Mouse (Mus musculus): ENCODE measurements at regions not wholly inside any gene's neighbourhood (a gene's known extent, or its start where the extent isn't known, plus 50 kb on each side); places are given as distances from the start of the nearest gene placed in this dataset.
A peak's percentile ranks its signal among the peaks of the same experiment; 100 is the strongest.

DNA sequence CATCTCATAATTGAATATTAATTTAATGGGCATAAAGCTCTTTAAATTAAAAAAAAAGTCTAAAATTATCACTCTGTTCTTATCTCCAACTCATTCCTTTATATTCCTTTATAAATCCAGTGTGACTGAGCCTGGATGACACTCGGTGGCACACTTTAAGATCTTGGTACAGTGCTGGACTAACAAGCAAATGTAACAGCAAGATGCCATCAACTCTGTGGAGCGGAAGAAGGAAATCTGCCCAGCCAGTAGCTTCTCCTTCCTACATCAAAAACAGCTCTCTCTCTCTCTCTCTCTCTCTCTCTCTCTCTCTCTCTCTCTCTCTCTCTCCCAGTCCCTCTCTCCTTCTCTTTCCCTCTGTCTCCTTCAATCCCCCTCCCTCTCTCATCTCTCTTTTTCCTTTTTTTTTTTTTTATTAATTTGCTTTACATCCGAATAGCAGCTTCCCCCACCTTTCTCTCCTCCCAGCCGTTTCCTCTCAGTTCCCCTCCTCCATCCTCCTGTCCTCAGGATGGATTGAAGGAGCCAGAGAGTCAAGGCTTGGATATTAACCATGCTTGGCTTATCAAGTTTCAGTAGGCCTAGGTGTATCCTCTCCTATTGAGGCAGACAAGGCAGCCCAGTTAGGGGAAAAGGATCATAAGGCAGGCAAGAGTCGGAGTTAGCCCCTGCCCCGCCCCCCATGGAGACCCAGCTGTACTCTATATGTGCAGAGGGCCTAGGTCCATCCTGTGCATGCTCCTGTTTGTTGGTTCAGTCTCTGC, 130.4 kb upstream of the Tmtc2 start:
- DNase-seq, result no peak

DNA sequence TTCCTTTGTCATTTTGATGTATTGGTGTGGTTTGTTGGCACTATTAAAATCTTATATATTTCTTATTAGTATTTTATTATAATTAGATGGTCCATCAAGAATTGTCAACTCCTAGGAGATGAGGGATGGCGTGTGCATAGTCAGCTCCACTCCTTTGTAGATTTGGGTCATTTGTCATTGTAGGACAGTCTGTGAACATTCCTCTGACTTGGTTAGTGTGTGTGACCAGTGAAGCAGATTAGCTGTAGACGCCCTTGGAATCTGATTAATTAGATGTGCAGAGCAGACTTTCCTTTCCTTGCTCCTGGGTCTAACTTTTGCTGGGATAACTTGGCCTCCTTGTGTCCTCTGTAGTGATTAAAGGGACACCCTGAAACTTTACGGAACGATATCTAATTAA, 118.9 kb upstream of the Tmtc2 start:
- no peak for DNase-seq

DNA sequence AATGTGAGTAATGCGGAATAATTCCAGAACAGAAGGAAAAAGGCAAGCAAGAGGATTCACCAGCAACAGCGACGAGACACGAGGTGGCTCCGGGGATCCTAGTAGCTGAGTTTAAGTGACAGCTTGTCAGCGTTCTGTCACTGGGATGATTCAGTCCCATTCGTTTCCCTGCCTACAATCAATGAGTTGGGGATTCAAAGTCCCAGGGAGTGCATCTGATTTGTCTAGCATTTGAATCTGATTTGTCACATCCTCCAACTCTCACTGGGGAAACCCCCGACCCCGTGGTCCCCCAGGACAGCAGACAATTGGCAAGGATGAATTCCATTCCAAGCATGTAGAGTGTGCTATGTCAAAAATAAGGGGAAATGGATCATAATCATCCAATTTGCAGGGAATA, 115.1 kb upstream of the Tmtc2 start:
- no peak for DNase-seq

DNA sequence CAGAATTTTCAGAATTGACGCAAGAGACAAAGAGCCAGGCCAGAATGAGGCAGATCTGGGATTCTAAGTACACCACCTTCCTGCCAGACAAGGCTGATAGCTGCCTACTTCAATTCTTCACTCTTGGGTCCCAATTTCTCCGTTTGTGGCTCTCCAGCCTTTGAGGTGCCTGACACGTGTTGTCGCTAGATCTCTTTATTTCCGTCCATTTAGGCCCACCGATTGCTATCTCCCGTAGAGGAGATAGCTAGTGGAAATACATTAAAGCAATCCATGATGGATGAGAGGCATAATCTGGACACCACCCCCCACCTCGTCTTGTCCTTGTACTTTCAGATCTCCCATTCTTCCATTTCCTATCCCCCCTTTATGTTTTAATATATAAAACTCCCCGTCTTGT, 114.6 kb upstream of the Tmtc2 start:
- no peak for DNase-seq

DNA sequence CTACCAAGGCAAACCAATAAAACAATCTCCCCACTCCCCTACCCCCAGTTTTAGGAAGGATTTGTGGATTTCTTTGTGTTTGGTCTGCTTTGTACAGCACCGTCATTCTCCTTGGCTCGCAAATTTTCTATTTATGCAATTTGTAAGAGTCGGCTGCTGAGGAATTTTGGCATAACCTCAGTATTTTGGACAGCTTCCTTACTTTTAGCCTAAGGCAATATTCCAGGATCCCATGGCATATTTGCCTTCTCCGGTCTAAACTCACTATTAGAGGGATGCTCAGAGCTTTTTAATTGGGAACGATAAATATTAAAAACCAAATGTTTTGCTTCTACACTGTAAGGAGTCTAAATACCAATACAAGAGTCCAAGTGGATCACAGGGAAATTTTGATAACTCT, 112.6 kb upstream of the Tmtc2 start:
- DNase-seq, result peak in 1 of 2 experiments; percentile 0

DNA sequence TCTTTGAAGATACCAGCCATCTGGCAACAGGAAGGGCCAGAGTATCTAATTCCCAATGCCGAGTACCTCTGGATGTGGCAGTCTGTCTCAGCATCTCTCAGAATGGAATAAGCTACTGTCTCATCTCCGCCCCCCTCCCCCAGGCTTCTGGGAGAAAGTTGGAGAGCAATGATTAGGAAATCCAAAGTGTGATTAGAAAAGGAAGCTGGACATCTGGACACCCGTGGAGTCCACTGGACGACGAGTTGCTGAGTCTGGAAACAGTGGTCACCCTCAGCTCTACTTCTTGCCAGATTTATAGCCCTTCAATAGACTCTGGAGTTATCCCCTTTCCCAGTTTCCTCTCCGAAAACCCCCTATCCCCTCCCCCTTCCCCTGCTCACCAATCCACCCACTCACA, 105.3 kb upstream of the Tmtc2 start:
- no peak for DNase-seq

DNA sequence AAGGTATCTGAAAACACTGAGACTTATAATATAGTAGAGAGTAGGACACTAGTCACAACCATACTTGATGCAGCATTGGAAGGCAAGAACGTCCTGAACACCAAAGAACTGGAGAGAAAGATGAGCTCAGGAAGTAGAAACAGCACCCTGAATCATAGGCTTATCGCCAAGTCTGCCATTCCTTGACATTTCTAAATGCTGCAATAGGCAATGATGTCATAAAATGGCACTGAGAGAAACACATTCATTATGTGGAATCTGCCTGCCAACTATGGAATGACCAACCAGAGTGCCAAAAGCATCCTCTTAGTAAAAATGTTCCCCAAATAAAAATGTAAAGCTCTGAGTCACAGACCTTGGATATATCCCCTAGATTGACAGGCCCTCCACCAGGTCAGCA, 92.7 kb upstream of the Tmtc2 start:
- DNase-seq, result no peak

DNA sequence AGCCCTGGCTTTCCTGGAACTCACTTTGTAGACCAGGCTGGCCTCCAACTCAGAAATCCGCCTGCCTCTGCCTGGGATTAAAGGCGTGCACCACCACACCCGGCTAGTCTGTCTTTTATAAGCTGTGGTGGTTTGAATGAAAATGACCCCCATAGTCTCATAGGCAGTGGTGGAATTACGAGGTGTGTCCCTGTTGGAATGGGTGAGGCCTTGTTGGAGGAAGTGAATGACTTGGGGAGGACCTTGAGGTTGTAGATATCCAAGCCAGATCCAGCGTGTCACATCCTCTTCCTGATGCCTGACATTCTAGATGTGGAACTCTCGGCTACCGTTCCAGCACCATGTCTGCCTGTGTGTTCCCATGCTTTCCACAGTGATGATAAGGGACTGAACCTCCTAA, 86.5 kb upstream of the Tmtc2 start:
- no peak for DNase-seq

DNA sequence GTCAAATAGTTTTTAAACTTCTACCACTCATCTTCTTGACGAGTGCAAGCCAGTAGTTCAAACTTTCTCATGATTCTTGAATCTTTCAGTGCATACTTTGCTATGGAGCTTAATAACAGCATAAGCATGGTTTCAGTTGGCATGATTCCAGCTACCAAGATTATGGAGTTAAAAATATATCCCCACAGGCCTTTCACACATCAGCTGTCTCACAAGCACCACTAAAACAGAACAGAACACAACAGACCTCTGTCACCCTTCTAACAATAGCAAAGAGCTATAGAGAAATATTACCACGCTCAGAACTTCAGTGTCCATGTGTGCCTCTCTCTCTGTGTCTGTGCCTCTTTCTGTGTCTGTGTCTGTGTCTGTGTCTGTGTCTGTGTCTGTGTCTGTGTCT, 82.5 kb upstream of the Tmtc2 start:
- DNase-seq, result no peak

DNA sequence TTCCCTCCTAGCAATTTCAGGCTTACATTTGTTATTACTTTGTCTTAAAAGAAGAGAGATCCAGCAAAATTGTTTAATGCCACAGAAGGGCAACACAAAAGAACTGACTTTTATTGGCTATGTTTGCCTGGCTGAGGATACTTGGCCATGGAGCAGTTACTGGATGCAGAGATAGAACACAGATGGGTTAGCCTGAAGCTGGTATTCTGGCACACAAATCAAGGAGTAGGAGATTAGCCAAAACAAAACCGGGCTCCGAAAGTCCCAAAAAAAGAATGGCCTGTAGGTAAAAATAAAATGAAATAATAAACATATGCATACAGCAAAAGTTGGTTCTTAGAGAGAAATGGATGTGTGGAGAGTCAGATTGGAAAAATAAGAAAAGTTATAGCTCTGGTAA, 78.2 kb upstream of the Tmtc2 start:
- no peak for DNase-seq

DNA sequence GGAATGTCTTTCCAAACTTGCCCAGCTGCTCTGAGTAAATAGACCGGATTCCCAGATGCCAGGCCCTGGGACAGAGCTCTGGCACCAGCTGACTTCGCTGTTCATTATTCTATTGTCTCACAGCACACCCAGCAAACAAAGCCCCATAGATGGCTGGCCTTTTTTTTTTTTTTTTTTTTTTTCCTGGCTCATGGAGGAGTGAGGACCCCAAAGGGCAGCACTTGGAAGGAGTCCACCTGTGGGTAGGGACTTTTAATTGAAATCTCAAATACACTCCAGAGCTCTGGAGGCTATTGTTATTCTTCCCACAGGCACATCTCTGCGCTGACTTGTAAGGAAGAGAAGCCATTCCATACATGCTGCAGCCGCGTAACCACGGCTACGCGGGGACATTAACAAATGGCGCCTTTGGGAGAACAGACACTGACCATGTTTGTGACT, 64.8 kb upstream of the Tmtc2 start:
- no peak for DNase-seq

DNA sequence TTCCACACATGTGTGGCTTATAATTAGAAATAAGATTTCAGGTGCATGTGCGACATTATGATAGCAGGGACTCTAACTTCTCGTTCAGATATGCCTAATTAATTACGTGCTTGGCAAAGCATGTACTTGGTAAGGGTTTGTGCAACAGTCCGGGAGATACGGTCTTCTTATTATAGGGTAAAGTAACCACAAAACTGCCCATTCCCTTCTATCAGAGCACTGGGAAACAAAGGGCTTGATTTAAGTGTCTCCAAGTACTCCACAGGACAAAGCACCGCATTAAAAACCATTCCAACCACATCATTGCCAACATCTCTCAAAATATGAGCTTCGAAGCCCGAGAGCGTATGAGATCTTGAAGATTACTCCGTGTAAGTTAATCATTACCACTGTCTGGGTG, 64.2 kb upstream of the Tmtc2 start:
- no peak for DNase-seq

DNA sequence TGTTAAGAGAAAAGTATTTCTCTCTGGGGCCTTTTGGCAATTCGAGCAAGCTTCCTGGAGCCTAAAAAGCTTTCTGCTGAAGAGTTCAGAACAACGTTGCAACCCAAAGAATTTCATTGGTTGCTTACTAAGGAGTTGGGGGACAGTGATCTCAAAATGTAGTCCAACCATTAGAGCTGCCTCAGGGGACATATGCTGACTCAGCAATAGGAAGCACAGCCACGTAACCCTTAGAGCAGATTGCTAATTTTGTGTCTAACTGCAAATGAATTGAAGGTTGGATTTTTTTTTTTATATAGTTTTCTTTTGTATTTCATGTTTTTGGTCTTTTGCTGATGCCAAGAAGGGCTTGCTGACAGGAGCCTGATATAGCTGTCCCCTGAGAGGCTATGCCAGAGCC, 52.6 kb upstream of the Tmtc2 start:
- no peak for DNase-seq

DNA sequence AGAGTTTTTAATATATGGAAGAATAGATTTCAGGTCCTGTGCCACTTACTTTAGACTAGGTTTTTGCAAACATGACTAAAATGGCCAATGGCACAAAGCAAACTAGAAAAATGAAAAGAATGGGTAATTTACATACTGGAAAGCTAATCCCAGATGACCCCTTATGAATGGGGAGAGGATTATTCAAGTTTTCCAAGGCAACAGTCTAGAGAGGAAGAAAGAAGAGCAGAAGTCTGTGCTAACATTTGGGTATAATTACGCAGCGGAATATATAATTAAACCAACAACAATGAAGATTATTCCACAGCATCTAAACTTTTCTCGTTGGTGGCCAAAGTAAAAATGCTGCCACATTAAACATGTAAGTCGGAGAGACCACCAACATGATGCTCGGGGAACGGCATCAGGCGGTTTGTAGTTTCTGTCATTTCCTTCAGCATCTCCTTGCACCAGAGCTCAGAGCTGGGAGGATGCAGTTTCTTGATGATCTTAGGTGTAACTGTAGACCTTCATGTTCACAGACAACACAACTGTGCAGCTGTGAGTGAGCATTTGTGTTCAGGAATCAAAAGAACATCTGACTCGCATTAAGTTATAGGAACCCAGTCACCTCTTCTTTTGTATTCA, 51.2 kb upstream of the Tmtc2 start:
- no peak for DNase-seq
